Mouse (Mus musculus) thymus, adult 2 months (tissue): ENCODE measurements around the gene A730049H05Rik. TPM values are rescaled to one million over a fixed set of nuclear protein-coding genes. Genes with fewer than 3 reads are reported as not detected.
A peak's percentile ranks its signal among the peaks of the same experiment; 100 is the strongest.

Source experiments
- DNase-seq: peaks from one replicate; pipeline ENCODE4 v3.0.0; 2021
- H3K27ac ChIP-seq: fragments of 200-500 bp; 2 replicates; pipeline ENCODE4 v1.5.1; 2012; ENCODE audit warnings: low read length, control low read depth; ENCODE audit not compliant: control insufficient read depth, insufficient read depth
- H3K27me3 ChIP-seq: fragments of 200-500 bp; 2 replicates; pipeline ENCODE4 v1.6.1; 2012; ENCODE audit warnings: mild to moderate bottlenecking, low read length, moderate library complexity, mixed read lengths; ENCODE audit not compliant: control insufficient read depth, insufficient read depth
- H3K36me3 ChIP-seq: fragments of 200-500 bp; 2 replicates; pipeline ENCODE4 v1.6.1; 2012; ENCODE audit warnings: mild to moderate bottlenecking, low read length, moderate library complexity; ENCODE audit not compliant: control insufficient read depth, insufficient read depth
- H3K4me1 ChIP-seq: fragments of 200-500 bp; replicated peaks from 2 replicates; pipeline ENCODE4 v1.6.1; 2012; ENCODE audit warnings: low read length; ENCODE audit not compliant: control insufficient read depth, insufficient read depth
- H3K4me3 ChIP-seq: fragments of 200-500 bp; 2 replicates; pipeline ENCODE4 v1.5.1; 2012; ENCODE audit warnings: mild to moderate bottlenecking, low read length, control low read depth, moderate library complexity; ENCODE audit not compliant: control insufficient read depth, insufficient read depth
- CTCF ChIP-seq: fragments of 200-500 bp; IDR thresholded peaks from 2 replicates; pipeline ENCODE4 v1.5.1; 2012; ENCODE audit warnings: mild to moderate bottlenecking, control low read depth, low read length, moderate library complexity, borderline replicate concordance; ENCODE audit not compliant: control insufficient read depth, poor library complexity, insufficient read depth; ENCODE audit errors: extremely low read depth
- POLR2A ChIP-seq: fragments of 200-500 bp; IDR thresholded peaks from 2 replicates; pipeline ENCODE4 v1.6.1; 2012; ENCODE audit warnings: mild to moderate bottlenecking, low read length, control low read depth, moderate library complexity; ENCODE audit not compliant: control insufficient read depth, poor library complexity, insufficient read depth; ENCODE audit errors: extremely low read depth
- WGBS: fragments of 180-500 bp; shearing (Covaris S2); methylation state at CpG from one replicate; pipeline ENCODE4 v1.1.7; 2018; 5-methylcytosine and 5-hydroxymethylcytosine counted together
- polyA plus RNA-seq: library from polyadenylated mRNA; depleted of rRNA; stranded (reverse); fragments of >200 nt; gene quantifications from 2 replicates; pipeline ENCODE4 v1.2.3, GENCODE M21; 2012; rRNA removed

A730049H05Rik gene
- 0.07 TPM in 1 of 2 replicates, not detected in the other for polyA plus RNA-seq

DNA sequence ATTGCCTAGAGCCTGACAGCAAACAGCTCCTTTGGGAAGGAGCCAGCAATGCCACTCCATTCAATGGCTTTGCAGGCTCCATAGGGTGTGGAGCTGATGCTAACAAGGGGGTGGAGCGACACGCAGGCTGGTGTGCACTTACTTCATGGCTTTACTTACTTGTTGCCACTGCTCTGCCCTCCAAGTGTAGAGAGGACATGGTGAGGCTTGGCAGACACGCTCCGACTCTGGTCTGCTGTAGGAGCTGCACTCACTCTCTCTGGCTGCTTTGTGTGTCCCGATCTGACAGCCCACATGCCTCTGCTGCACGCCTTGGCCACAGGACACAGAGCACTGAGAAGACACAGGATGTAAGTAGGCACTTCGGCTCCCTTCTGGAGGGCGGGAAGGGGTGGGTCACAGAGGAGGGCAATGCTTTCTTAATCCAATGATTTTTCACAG lies at the start of gene A730049H05Rik:
Gene A730049H05Rik (plus strand): TSS at position 168 of the 441 bp plus-strand sequence.
- DNase-seq = no peak

DNA sequence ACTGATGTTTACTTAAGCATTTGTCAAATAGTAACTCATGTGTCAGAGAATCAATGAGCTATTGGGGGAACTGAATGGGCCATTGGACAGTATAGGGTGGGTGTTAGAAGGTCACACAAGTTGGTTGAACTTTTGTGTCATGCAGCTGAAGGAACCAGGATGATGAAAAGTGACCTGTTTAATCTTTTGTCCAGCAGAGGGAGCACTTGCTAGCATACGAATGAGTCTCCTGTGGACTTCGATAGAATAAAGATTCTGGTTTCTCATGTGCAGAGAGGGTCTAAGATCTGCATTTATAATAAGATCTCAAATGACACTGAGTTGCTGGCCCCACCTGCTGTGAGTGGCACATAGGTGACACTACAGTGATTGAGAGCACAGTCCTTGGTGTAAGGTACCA lies 39.9 kb upstream of the A730049H05Rik start:
- H3K36me3 ChIP-seq = no peaks in the 10 kb centered on the region
- TF ChIP-seq POLR2A (no peak), CTCF (no peak)
- H3K4me1 ChIP-seq = no peaks in the 10 kb centered on the region
- WGBS = 14% methylated on average over 2 of the region's 2 CpGs
- no peak overlapping the region for H3K27ac ChIP-seq
- peak; percentile 16 for DNase-seq
- H3K4me3 ChIP-seq = no peak overlapping the region
- no peaks in the 10 kb centered on the region for H3K27me3 ChIP-seq

More for the DNA sequence above, at the start of gene A730049H05Rik:
- H3K4me1 ChIP-seq = no peaks in the 10 kb centered on the region
- H3K36me3 ChIP-seq = no peaks in the 10 kb centered on the region
- H3K4me3 ChIP-seq = no peak within 1 kb of the TSS
- no peak within 1 kb of the TSS for H3K27ac ChIP-seq
- TF ChIP-seq CTCF = no peak
- no peak for TF ChIP-seq POLR2A
- 51% methylated on average over 8 of the region's 8 CpGs for WGBS
- no peaks in the 10 kb centered on the region for H3K27me3 ChIP-seq

GRCm38 (mm10) chr6:92779140-92779934 lies 36.9 kb upstream of the A730049H05Rik start:
- no peaks in the 10 kb centered on the region for H3K36me3 ChIP-seq
- no peak overlapping the region for H3K4me3 ChIP-seq
- WGBS = 80% methylated on average over 11 of the region's 11 CpGs
- no peaks in the 10 kb centered on the region for H3K4me1 ChIP-seq
- H3K27me3 ChIP-seq = no peaks in the 10 kb centered on the region
- no peak for DNase-seq
- no peak for TF ChIP-seq POLR2A
- TF ChIP-seq CTCF = no peak
- H3K27ac ChIP-seq = no peak overlapping the region

- no peak overlapping the region for H3K4me3 ChIP-seq
Measured at GRCm38 (mm10) chr6:92779935-92780205, 36.4 kb upstream of the A730049H05Rik start.

DNA sequence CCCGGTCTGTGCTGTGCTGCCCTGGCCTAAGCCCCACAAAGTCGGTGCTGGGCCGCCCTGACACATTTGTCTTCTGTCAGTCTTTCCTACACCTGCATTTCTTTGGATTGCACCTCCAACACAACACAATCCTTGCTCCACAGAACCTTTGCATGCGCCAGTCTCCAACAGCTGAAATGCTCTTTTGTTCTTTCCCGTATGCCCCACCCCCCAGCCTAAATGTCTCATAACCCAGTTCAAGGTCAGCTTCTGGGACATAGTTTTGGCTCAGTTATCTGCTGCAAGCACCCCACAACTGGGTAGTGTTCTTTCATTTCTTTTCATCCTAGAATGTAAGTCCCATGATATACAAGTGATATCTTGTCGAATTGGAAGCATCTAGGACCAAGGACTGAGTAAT lies 34.8 kb upstream of the A730049H05Rik start:
- no peak overlapping the region for H3K27ac ChIP-seq
- H3K36me3 ChIP-seq = no peaks in the 10 kb centered on the region
- no peak for DNase-seq
- no peaks in the 10 kb centered on the region for H3K4me1 ChIP-seq
- H3K27me3 ChIP-seq = no peaks in the 10 kb centered on the region
- 90% methylated on average over 6 of the region's 6 CpGs for WGBS
- TF ChIP-seq CTCF = no peak
- no peak overlapping the region for H3K4me3 ChIP-seq

More at GRCm38 (mm10) chr6:92779935-92780205, 36.4 kb upstream of the A730049H05Rik start:
- Histone ChIP-seq H3K4me1 (no peaks in the 10 kb centered on the region), H3K27me3 (no peaks in the 10 kb centered on the region), H3K27ac (no peak overlapping the region), H3K36me3 (no peaks in the 10 kb centered on the region)
- WGBS = 67% methylated on average over 5 of the region's 5 CpGs
- no peak for TF ChIP-seq POLR2A
- no peak for TF ChIP-seq CTCF
- no peak for DNase-seq

DNA sequence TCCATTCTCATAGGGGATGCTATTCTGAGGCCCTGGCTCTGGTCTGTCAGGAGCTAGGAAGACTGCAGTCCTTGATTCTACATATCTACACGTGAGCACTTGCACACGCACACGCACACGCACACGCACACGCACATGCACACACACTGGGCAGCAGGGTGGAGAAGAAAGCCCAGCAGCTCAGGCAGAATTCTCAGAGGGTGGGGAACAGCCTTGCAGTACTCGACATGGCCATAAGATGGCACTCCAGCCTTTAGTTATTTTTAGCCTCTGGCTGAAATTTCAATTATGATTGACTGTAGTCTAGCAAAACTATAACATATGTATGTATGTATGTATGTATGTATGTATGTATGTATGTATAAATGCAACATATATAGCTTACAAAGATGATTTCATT lies 31.5 kb upstream of the A730049H05Rik start:
- H3K36me3 ChIP-seq = no peaks in the 10 kb centered on the region
- TF ChIP-seq CTCF = no peak
- peak; percentile 27 for DNase-seq
- H3K27me3 ChIP-seq = no peaks in the 10 kb centered on the region
- no peak overlapping the region for H3K27ac ChIP-seq
- no peak overlapping the region for H3K4me3 ChIP-seq
- WGBS = 6% methylated on average over 7 of the region's 7 CpGs
- H3K4me1 ChIP-seq = no peaks in the 10 kb centered on the region

DNA sequence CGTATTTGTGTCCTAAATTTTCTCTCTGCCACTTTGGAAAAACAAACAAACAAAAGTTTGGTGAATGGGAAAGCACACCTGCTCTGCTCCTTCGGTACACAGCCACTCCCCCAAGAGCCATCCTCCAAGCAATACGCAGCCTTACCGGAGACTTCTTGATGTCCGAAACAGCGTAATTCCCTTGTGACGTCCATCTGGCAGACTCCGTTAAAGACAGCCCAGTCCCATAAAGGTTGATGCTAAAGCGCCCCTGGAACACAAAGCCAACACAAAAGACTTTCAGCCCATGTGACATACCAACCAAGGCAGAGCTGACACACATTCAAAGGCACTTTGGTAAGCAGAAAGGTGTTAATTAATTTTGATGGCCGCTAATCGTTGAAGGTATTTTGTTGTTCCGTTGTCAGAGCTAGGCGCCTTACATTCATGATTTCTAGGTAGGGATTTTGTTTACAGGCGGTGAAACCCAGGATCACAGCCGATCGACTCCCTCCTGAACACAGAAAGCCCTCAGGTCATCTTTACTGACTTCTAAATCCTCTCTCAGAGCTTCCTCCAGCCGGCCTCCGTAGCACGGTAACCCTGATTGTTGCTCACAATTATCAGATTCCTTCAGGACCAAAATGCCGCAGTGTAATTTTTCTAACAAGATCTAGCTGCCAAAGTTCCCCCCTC lies 29.4 kb upstream of the A730049H05Rik start:
- TF ChIP-seq CTCF = no peak
- no peak for TF ChIP-seq POLR2A
- DNase-seq = no peak
- no peaks in the 10 kb centered on the region for H3K4me1 ChIP-seq
- WGBS = 14% methylated on average over 20 of the region's 20 CpGs
- no peaks in the 10 kb centered on the region for H3K27me3 ChIP-seq
- no peak overlapping the region for H3K4me3 ChIP-seq
- H3K36me3 ChIP-seq = no peaks in the 10 kb centered on the region
- no peak overlapping the region for H3K27ac ChIP-seq
